Mouse (Mus musculus): Measurements from ENCODE around the gene Ptprn2. TPM values are rescaled to one million over a fixed set of nuclear protein-coding genes. Genes with fewer than 3 reads are reported as not detected.

Gene Ptprn2
- polyA plus RNA-seq, 1 experiment from 2014 or later, result 15.8 TPM

DNA sequence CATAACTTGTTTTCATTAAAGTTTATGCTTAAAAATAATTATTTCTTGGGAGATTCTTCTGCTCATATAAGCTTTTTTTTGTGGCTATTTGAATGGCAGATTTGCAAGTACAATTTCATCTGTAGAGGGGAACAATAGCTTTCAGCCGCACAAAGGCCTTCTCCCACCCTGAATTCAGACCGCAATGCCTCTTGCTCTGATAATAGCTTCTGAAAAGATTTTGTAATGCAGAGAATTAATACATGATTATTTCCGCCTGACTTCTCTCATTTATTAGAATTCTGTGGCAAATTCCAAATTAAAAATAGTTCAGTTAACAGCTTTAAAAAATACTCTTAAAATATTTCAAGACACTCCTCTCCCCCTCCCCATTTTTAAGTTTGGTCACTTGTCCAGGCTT is 671.3 kb downstream of the Ptprn2 start:
- ATAC-seq (ENCODE audit: low FRiP score, low TSS enrichment), result no peak
- no peak for DNase-seq
- Histone ChIP-seq H3K27me3 (ENCODE audit: control insufficient read depth, insufficient read depth, low read length) (no peaks in the 10 kb centered on the region), H3K9me3 (ENCODE audit: control insufficient read depth, low read length) (no peaks in the 10 kb centered on the region), H3K27ac (replicated peaks; ENCODE audit: low read depth, low read length) (peak overlapping the region; percentile 92), H3K4me3 (replicated peaks; ENCODE audit: low read depth, low read length) (peak overlapping the region; percentile 86), H3K9ac (replicated peaks; ENCODE audit: low read length) (peak overlapping the region; percentile 98), H3K36me3 (ENCODE audit: control insufficient read depth, insufficient read depth, low read length) (peaks cover 15% of the 10 kb centered on the region), H3K4me1 (ENCODE audit: control insufficient read depth, insufficient read depth, low read length) (peaks cover 62% of the 10 kb centered on the region), H3K4me2 (ENCODE audit: low read length) (peak overlapping the region; percentile 70)
- WGBS, result 3% methylated on average over 3 of the region's 3 CpGs

DNA sequence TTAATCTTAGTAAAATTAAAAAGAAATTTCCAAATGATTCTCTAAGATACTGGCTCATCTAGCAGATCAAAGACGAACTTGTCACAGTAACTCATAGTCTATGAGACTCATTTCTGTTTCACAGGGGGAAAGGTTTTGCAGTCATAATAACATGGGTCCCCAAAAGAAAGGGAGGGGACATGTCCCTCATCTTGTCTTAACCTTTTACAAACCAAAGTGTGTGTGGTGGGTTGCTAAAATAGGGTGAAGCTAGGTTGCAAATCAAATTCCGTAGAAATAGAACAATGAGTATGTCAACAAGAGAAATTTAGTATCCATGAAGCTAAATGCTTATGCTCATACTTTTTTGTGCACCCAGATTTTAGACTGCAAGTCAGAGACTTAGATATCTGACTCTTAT is 671.7 kb downstream of the Ptprn2 start:
- Histone ChIP-seq H3K36me3 (ENCODE audit: control insufficient read depth, insufficient read depth, low read length) (peaks cover 20% of the 10 kb centered on the region), H3K4me1 (ENCODE audit: control insufficient read depth, insufficient read depth, low read length) (peaks cover 62% of the 10 kb centered on the region), H3K9me3 (ENCODE audit: control insufficient read depth, low read length) (no peaks in the 10 kb centered on the region), H3K9ac (replicated peaks; ENCODE audit: low read length) (peak overlapping the region; percentile 98), H3K27ac (replicated peaks; ENCODE audit: low read depth, low read length) (peak overlapping the region; percentile 92), H3K27me3 (ENCODE audit: control insufficient read depth, insufficient read depth, low read length) (no peaks in the 10 kb centered on the region), H3K4me2 (ENCODE audit: low read length) (peak overlapping the region; percentile 70), H3K4me3 (replicated peaks; ENCODE audit: low read depth, low read length) (peak overlapping the region; percentile 86)
- ATAC-seq (ENCODE audit: low FRiP score, low TSS enrichment) (no peak), DNase-seq (no peak)
- WGBS, result 4% methylated on average over 2 of the region's 2 CpGs

DNA sequence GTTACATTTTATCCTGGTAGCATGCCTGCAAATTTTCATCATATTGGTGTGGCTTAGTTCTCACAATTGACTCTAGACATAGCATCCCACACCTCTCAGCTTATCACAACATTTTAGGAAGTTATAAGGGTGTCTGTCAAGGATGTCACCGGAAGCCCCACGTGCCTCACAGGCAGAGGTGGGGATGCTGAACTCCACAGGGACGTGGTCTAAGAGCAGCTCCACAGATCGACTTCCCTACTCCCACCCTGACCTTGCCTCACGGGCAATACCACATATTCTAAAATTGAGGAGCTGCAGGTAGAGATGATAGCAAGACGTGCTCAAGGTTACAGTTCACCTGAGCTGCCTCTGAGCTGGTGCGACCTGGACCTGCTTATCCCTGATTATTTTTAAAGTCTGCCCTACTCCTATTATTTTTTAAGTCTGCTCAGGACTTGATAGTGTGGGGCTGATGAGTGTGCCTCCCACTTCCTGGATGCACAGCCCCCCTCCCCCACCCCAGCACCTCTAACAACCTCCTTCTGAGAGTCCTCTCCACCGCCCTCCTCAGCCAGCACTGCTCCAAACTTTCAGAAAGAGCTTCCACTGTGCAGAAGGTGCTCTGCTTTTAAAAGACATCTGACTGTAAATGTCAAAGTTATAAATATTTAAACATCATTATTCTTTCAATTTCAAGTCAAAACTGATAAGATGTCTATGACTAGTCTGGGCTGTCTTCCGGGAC is 672.3 kb downstream of the Ptprn2 start:
- ATAC-seq (ENCODE audit: low FRiP score, low TSS enrichment) (no peak), DNase-seq (no peak)
- H3K9ac ChIP-seq (replicated peaks; ENCODE audit: low read length), result peak overlapping the region; percentile 98
- H3K4me3 ChIP-seq (replicated peaks; ENCODE audit: low read depth, low read length), result peak overlapping the region; percentile 86
- peaks cover 60% of the 10 kb centered on the region for H3K4me1 ChIP-seq (ENCODE audit: control insufficient read depth, insufficient read depth, low read length)
- no peaks in the 10 kb centered on the region for H3K9me3 ChIP-seq (ENCODE audit: control insufficient read depth, low read length)
- H3K27ac ChIP-seq (replicated peaks; ENCODE audit: low read depth, low read length), result peak overlapping the region; percentile 92
- H3K36me3 ChIP-seq (ENCODE audit: control insufficient read depth, insufficient read depth, low read length), result peaks cover 24% of the 10 kb centered on the region
- H3K27me3 ChIP-seq (ENCODE audit: control insufficient read depth, insufficient read depth, low read length), result no peaks in the 10 kb centered on the region
- 8% methylated on average over 9 of the region's 9 CpGs for WGBS
- H3K4me2 ChIP-seq (ENCODE audit: low read length), result peak overlapping the region; percentile 70

GRCm38 (mm10) chr12:117158950-117159668 is 673.6 kb downstream of the Ptprn2 start:
- H3K36me3 ChIP-seq (ENCODE audit: control insufficient read depth, insufficient read depth, low read length), result peaks cover 31% of the 10 kb centered on the region
- H3K27ac ChIP-seq (replicated peaks; ENCODE audit: low read depth, low read length), result peak overlapping the region; percentile 92
- peak overlapping the region; percentile 98 for H3K9ac ChIP-seq (replicated peaks; ENCODE audit: low read length)
- H3K9me3 ChIP-seq (ENCODE audit: control insufficient read depth, low read length), result no peaks in the 10 kb centered on the region
- H3K4me1 ChIP-seq (ENCODE audit: control insufficient read depth, insufficient read depth, low read length), result peaks cover 67% of the 10 kb centered on the region
- whole genome bisulfite sequencing, result 10% methylated on average over 17 of the region's 17 CpGs
- H3K4me2 ChIP-seq (ENCODE audit: low read length), result peak overlapping the region; percentile 70
- peak overlapping the region; percentile 86 for H3K4me3 ChIP-seq (replicated peaks; ENCODE audit: low read depth, low read length)
- DNase-seq (no peak), ATAC-seq (ENCODE audit: low FRiP score, low TSS enrichment) (peak; percentile 17; the same call in 1 of the 2 replicates)
- H3K27me3 ChIP-seq (ENCODE audit: control insufficient read depth, insufficient read depth, low read length), result no peaks in the 10 kb centered on the region

GRCm38 (mm10) chr12:117159669-117160210 is 674.2 kb downstream of the Ptprn2 start:
- no peaks in the 10 kb centered on the region for H3K27me3 ChIP-seq (ENCODE audit: control insufficient read depth, insufficient read depth, low read length)
- peak overlapping the region; percentile 70 for H3K4me2 ChIP-seq (ENCODE audit: low read length)
- peak overlapping the region; percentile 98 for H3K9ac ChIP-seq (replicated peaks; ENCODE audit: low read length)
- H3K4me3 ChIP-seq (replicated peaks; ENCODE audit: low read depth, low read length), result peak overlapping the region; percentile 86
- WGBS, result 6% methylated on average over 15 of the region's 15 CpGs
- peaks cover 31% of the 10 kb centered on the region for H3K36me3 ChIP-seq (ENCODE audit: control insufficient read depth, insufficient read depth, low read length)
- H3K4me1 ChIP-seq (ENCODE audit: control insufficient read depth, insufficient read depth, low read length), result peaks cover 73% of the 10 kb centered on the region
- no peak for DNase-seq
- no peaks in the 10 kb centered on the region for H3K9me3 ChIP-seq (ENCODE audit: control insufficient read depth, low read length)
- peak overlapping the region; percentile 92 for H3K27ac ChIP-seq (replicated peaks; ENCODE audit: low read depth, low read length)
- ATAC-seq (ENCODE audit: low FRiP score, low TSS enrichment), result no peak

DNA sequence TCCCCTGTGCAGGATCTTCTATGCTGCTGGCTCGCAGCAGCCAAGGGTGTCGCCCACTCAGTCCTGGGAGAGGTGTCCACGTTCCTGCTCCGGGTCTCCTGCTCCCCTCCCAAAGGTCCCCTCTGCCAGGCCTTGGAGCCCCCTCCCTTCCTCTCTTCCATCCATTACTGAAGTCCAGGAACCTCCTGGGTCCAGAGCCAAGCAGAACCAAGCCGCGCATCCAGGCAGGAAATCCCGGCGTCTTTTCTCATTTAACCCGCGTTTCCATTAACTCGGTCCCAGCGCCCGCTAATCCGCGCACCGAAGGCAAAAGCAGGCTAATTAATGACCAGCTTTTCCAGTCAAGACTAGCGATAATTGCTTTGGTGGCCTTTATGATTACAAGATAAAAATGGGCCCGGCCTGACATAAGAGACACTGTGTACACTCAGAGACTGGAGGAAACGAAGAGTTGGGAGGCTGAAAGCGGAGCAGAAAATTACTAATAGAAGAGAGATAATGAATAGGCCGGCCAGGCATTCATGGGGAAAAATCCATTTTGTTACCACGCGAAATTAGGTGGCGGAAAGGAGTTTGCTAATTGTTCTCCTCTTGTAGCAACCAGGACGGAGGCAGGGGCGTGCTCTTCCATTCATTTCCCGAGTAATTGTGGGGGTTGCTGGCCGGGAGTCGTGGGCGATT is 674.8 kb downstream of the Ptprn2 start:
- Histone ChIP-seq H3K9ac (replicated peaks; ENCODE audit: low read length) (peak overlapping the region; percentile 98), H3K9me3 (ENCODE audit: control insufficient read depth, low read length) (no peaks in the 10 kb centered on the region), H3K36me3 (ENCODE audit: control insufficient read depth, insufficient read depth, low read length) (peaks cover 34% of the 10 kb centered on the region), H3K27ac (replicated peaks; ENCODE audit: low read depth, low read length) (peak overlapping the region; percentile 92), H3K4me3 (replicated peaks; ENCODE audit: low read depth, low read length) (peak overlapping the region; percentile 86), H3K4me2 (ENCODE audit: low read length) (peak overlapping the region; percentile 70), H3K4me1 (ENCODE audit: control insufficient read depth, insufficient read depth, low read length) (peaks cover 79% of the 10 kb centered on the region), H3K27me3 (ENCODE audit: control insufficient read depth, insufficient read depth, low read length) (no peaks in the 10 kb centered on the region)
- 0 out of 2 replicates have a peak, but pooled peaks have one; percentile 12 for ATAC-seq (ENCODE audit: low FRiP score, low TSS enrichment)
- peak; percentile 74 for DNase-seq
- 2% methylated on average over 30 of the region's 30 CpGs for WGBS

DNA sequence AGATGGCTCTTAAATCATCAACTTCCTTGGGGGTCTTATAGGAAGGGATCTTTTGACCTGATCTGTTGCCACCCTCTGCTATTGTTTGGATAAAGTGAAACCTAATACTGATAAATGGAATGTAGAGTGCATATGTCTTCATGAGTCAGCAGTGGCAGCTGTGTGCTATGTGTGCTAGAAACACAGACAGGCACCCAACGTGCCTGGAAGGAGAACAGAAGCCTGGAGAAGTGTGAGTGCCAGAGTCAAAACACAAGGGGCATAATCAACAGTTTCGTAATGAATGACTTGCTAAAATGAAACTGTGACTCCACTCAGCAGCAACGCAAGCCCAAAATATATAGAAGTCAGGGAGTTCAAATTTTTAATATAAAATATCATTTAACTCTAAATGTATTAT is 676.7 kb downstream of the Ptprn2 start:
- Histone ChIP-seq H3K4me1 (ENCODE audit: control insufficient read depth, insufficient read depth, low read length) (peaks cover 92% of the 10 kb centered on the region), H3K9me3 (ENCODE audit: control insufficient read depth, low read length) (no peaks in the 10 kb centered on the region), H3K27ac (replicated peaks; ENCODE audit: low read depth, low read length) (peak overlapping the region; percentile 92), H3K27me3 (ENCODE audit: control insufficient read depth, insufficient read depth, low read length) (no peaks in the 10 kb centered on the region), H3K4me2 (ENCODE audit: low read length) (peak overlapping the region; percentile 70), H3K36me3 (ENCODE audit: control insufficient read depth, insufficient read depth, low read length) (peaks cover 35% of the 10 kb centered on the region), H3K4me3 (replicated peaks; ENCODE audit: low read depth, low read length) (no peak overlapping the region), H3K9ac (replicated peaks; ENCODE audit: low read length) (no peak overlapping the region)
- ATAC-seq (ENCODE audit: low FRiP score, low TSS enrichment), result no peak
- DNase-seq, result no peak
- 52% methylated on average over 3 of the region's 3 CpGs for WGBS

- ATAC-seq (ENCODE audit: low FRiP score, low TSS enrichment) (no peak), DNase-seq (no peak)
- 24% methylated on average over 3 of the region's 3 CpGs for WGBS
- H3K36me3 ChIP-seq (ENCODE audit: control insufficient read depth, insufficient read depth, low read length), result peaks cover 47% of the 10 kb centered on the region
- peak overlapping the region; percentile 63; the same call in 1 of the 2 replicates for H3K27ac ChIP-seq (replicated peaks; ENCODE audit: low read depth, low read length)
- no peaks in the 10 kb centered on the region for H3K9me3 ChIP-seq (ENCODE audit: control insufficient read depth, low read length)
- H3K4me1 ChIP-seq (ENCODE audit: control insufficient read depth, insufficient read depth, low read length), result peaks cover 92% of the 10 kb centered on the region
- H3K9ac ChIP-seq (replicated peaks; ENCODE audit: low read length), result peak overlapping the region; percentile 34; the same call in 1 of the 2 replicates
- H3K27me3 ChIP-seq (ENCODE audit: control insufficient read depth, insufficient read depth, low read length), result no peaks in the 10 kb centered on the region
- peak overlapping the region; percentile 21; the same call in 1 of the 2 replicates for H3K4me2 ChIP-seq (ENCODE audit: low read length)
- no peak overlapping the region for H3K4me3 ChIP-seq (replicated peaks; ENCODE audit: low read depth, low read length)
Measured at GRCm38 (mm10) chr12:117163789-117164188, 678.3 kb downstream of the Ptprn2 start.
